Mouse (Mus musculus) liver, embryonic 14.5 days (tissue): ENCODE data around the gene Hesx1.

Experiments used
- CTCF ChIP-seq: IDR thresholded peaks from 2 replicates; pipeline ENCODE4 v1.5.1; 2016; ENCODE audit warnings: antibody characterized with exemption, low read depth, control low read depth
- EP300 ChIP-seq: IDR thresholded peaks from 2 replicates; pipeline ENCODE4 v1.6.1; 2016; ENCODE audit warnings: antibody characterized with exemption, low read depth

DNA sequence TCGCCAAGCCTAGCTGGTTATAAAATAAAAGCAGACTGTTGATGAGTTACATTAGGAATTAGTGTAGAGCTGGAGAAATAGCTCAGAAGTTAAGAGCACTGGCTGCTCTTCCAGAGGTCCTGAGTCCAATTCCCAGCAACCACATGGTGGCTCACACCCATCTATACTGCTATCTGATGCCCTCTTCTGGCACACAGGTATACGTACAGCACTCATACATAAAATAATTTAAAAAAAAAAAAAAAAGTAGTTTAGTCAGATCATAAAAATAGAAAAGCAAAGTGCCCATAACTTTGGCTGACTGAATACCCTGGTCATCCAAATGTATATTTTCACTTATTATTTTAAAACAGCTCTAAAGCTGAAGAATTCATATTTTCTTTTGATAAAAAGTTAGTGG lies 21.1 kb upstream of the Hesx1 start:
- peak; percentile 21; the same call in 1 of the 2 replicates for TF ChIP-seq CTCF
- TF ChIP-seq EP300 = no peak
